Mouse (Mus musculus) ovary, postnatal 36 days (tissue): ENCODE results near the gene Papln.

Experiments
- DNase-seq: peaks from one replicate; pipeline ENCODE4 v3.0.0; 2022; ENCODE audit warnings: low spot score, mixed read lengths

Gene Papln

GRCm38 (mm10) chr12:83830424-83830823, 67.0 kb downstream of the Papln start:
- no peak for DNase-seq

GRCm38 (mm10) chr12:83833979-83834378, 70.5 kb downstream of the Papln start:
- DNase-seq: no peak

- DNase-seq: no peak
Observed at GRCm38 (mm10) chr12:83841409-83842190, 78.2 kb downstream of the Papln start.
